Mouse (Mus musculus): ENCODE results near the gene Nck2.

- no peak for TF ChIP-seq ZNF384 (IDR thresholded peaks at IDR 0.05; ENCODE audit: low read depth, low read length)
- no peak for TF ChIP-seq ZC3H11A (IDR thresholded peaks at IDR 0.05; ENCODE audit: borderline replicate concordance, low read depth, low read length)
- no peak for TF ChIP-seq MAFK (IDR thresholded peaks at IDR 0.05; ENCODE audit: insufficient read depth, low read depth, low read length)
- TF ChIP-seq HCFC1 (IDR thresholded peaks at IDR 0.05; ENCODE audit: borderline replicate concordance, insufficient read depth, low read length): no peak
Measured at GRCm38 (mm10) chr1:43555222-43555974, 111.0 kb downstream of the Nck2 start.
